Mouse (Mus musculus) MEL (cell line): ENCODE results near the gene Picalm. TPM values are rescaled to one million over a fixed set of nuclear protein-coding genes. Genes with fewer than 3 reads are reported as not detected.

Experiments
- DNase-seq: peaks from one replicate; pipeline ENCODE4 v3.0.0; 2011; ENCODE audit warnings: low read depth, low spot score
- H3K27ac ChIP-seq: 2 replicates; pipeline ENCODE4 v1.5.1; 2012; ENCODE audit warnings: low read depth, mild to moderate bottlenecking, control low read depth, low read length, moderate library complexity; ENCODE audit not compliant: control insufficient read depth
- H3K27me3 ChIP-seq, 2 experiments: fragments of 150-350 bp in 1 of 2; sonication (generic) in 1 of 2; 2 replicates each; pipeline ENCODE4 v1.6.1; 2012; ENCODE audit warnings: low read length in 2 of 2, mild to moderate bottlenecking in 2 of 2, improper control_type of control experiment in 1 of 2, moderate library complexity in 1 of 2; ENCODE audit not compliant: insufficient read depth in 2 of 2, control insufficient read depth in 1 of 2
- H3K36me3 ChIP-seq, 2 experiments: 2 replicates each; pipeline ENCODE4 v1.6.1; 2012 to 2014; ENCODE audit warnings: low read length in 2 of 2, improper control_type of control experiment in 1 of 2, inconsistent platforms in 1 of 2, mild to moderate bottlenecking in 1 of 2; ENCODE audit not compliant: insufficient read depth in 2 of 2, control insufficient read depth in 1 of 2
- H3K4me1 ChIP-seq, 2 experiments: fragments of 150-350 bp in 1 of 2; sonication (generic) in 1 of 2; 2 replicates each; pipeline ENCODE4 v1.6.1; 2012; ENCODE audit warnings: low read length in 2 of 2, improper control_type of control experiment in 1 of 2, mild to moderate bottlenecking in 1 of 2; ENCODE audit not compliant: insufficient read depth in 2 of 2, control insufficient read depth in 1 of 2
- H3K4me3 ChIP-seq, 2 experiments: fragments of 150-350 bp in 1 of 2; sonication (generic) in 1 of 2; 2 replicates each; pipeline ENCODE4 v1.5.1; 2012; ENCODE audit warnings: low read depth in 2 of 2, low read length in 2 of 2, mild to moderate bottlenecking in 2 of 2, moderate library complexity in 2 of 2, control low read depth in 1 of 2, improper control_type of control experiment in 1 of 2; ENCODE audit not compliant: control insufficient read depth in 1 of 2, insufficient read depth in 1 of 2
- H3K79me2 ChIP-seq: 2 replicates; pipeline ENCODE4 v1.6.1; 2012; ENCODE audit warnings: mild to moderate bottlenecking, low read length, moderate library complexity; ENCODE audit not compliant: control insufficient read depth, poor library complexity, insufficient read depth
- H3K9ac ChIP-seq: 2 replicates; pipeline ENCODE4 v1.6.1; 2012; ENCODE audit warnings: low read depth, mild to moderate bottlenecking, control low read depth, low read length, moderate library complexity; ENCODE audit not compliant: control insufficient read depth, poor library complexity, severe bottlenecking
- H3K9me3 ChIP-seq: fragments of 150-350 bp; sonication (generic); replicated peaks from 2 replicates; pipeline ENCODE4 v1.6.1; 2012; ENCODE audit warnings: mild to moderate bottlenecking, low read length, improper control_type of control experiment, moderate library complexity; ENCODE audit not compliant: insufficient read depth
- BHLHE40 ChIP-seq: IDR thresholded peaks from 2 replicates; pipeline ENCODE4 v1.6.1; 2012; ENCODE audit warnings: low read depth, mild to moderate bottlenecking, inconsistent platforms, low read length, improper control_type of control experiment, borderline replicate concordance
- CHD1 ChIP-seq: IDR thresholded peaks from 2 replicates; pipeline ENCODE4 v1.6.1; 2012; ENCODE audit warnings: low read depth, mild to moderate bottlenecking, inconsistent platforms, low read length, improper control_type of control experiment
- ELF1 ChIP-seq: IDR thresholded peaks from 2 replicates; pipeline ENCODE4 v1.6.1; 2014; ENCODE audit warnings: low read depth, mild to moderate bottlenecking, inconsistent platforms, low read length, improper control_type of control experiment, moderate library complexity
- EP300 ChIP-seq, 2 experiments: IDR thresholded peaks; 2 replicates each; pipeline ENCODE4 v1.6.1; 2011; ENCODE audit warnings: improper control_type of control experiment in 2 of 2, low read length in 2 of 2, low read depth in 1 of 2, mild to moderate bottlenecking in 1 of 2
- ETS1 ChIP-seq: IDR thresholded peaks from 2 replicates; pipeline ENCODE4 v1.6.1; 2012; ENCODE audit warnings: low read depth, mild to moderate bottlenecking, inconsistent platforms, low read length, improper control_type of control experiment, moderate library complexity
- KAT2A ChIP-seq: conservative IDR thresholded peaks from 2 replicates; pipeline ENCODE4 v1.6.1; 2012; ENCODE audit warnings: low read depth, low read length, improper control_type of control experiment, inconsistent platforms
- MAX ChIP-seq: IDR thresholded peaks from 2 replicates; pipeline ENCODE4 v1.6.1; 2011; ENCODE audit warnings: low read length, improper control_type of control experiment
- MAZ ChIP-seq: IDR thresholded peaks from 2 replicates; pipeline ENCODE4 v1.6.1; 2012; ENCODE audit warnings: low read depth, mild to moderate bottlenecking, inconsistent platforms, low read length, improper control_type of control experiment
- MEF2A ChIP-seq: IDR thresholded peaks from 2 replicates; pipeline ENCODE4 v1.6.1; 2014; ENCODE audit warnings: low read depth, mild to moderate bottlenecking, inconsistent platforms, low read length, improper control_type of control experiment; ENCODE audit not compliant: poor library complexity, insufficient replicate concordance, severe bottlenecking; ENCODE audit errors: extremely low read depth
- MXI1 ChIP-seq: IDR thresholded peaks from 2 replicates; pipeline ENCODE4 v1.6.1; 2011; ENCODE audit warnings: mild to moderate bottlenecking, low read depth, low read length, improper control_type of control experiment
- MYB ChIP-seq: IDR thresholded peaks from 2 replicates; pipeline ENCODE4 v1.6.1; 2011; ENCODE audit warnings: mild to moderate bottlenecking, low read depth, low read length, improper control_type of control experiment
- NELFE ChIP-seq: IDR thresholded peaks from 2 replicates; pipeline ENCODE4 v1.6.1; 2011; ENCODE audit warnings: low read depth, low read length, improper control_type of control experiment
- NRF1 ChIP-seq: IDR thresholded peaks from 2 replicates; pipeline ENCODE4 v1.6.1; 2014; ENCODE audit warnings: low read depth, mild to moderate bottlenecking, inconsistent platforms, low read length, improper control_type of control experiment, moderate library complexity; ENCODE audit not compliant: poor library complexity, insufficient read depth, severe bottlenecking
- RAD21 ChIP-seq: IDR thresholded peaks from 2 replicates; pipeline ENCODE4 v1.6.1; 2011; ENCODE audit warnings: mild to moderate bottlenecking, low read depth, low read length, improper control_type of control experiment
- SMC3 ChIP-seq: IDR thresholded peaks from 2 replicates; pipeline ENCODE4 v1.6.1; 2011; ENCODE audit warnings: low read depth, low read length, improper control_type of control experiment
- TBP ChIP-seq: IDR thresholded peaks from 2 replicates; pipeline ENCODE4 v1.8.0; 2011; ENCODE audit warnings: low read depth, low read length, improper control_type of control experiment
- TCF12 ChIP-seq: IDR thresholded peaks from 2 replicates; pipeline ENCODE4 v1.6.1; 2014; ENCODE audit warnings: low read depth, mild to moderate bottlenecking, inconsistent platforms, low read length, improper control_type of control experiment, moderate library complexity
- UBTF ChIP-seq: IDR thresholded peaks from 2 replicates; pipeline ENCODE4 v1.6.1; 2012; ENCODE audit warnings: low read depth, mild to moderate bottlenecking, inconsistent platforms, low read length, improper control_type of control experiment, moderate library complexity, borderline replicate concordance; ENCODE audit not compliant: insufficient read depth
- USF2 ChIP-seq, 2 experiments: IDR thresholded peaks; 2 replicates each; pipeline ENCODE4 v1.6.1; 2011 to 2012; ENCODE audit warnings: improper control_type of control experiment in 2 of 2, low read length in 2 of 2, borderline replicate concordance in 1 of 2, inconsistent platforms in 1 of 2, low read depth in 1 of 2, mild to moderate bottlenecking in 1 of 2; ENCODE audit not compliant: insufficient read depth in 1 of 2
- ZC3H11A ChIP-seq: IDR thresholded peaks from 2 replicates; pipeline ENCODE4 v1.6.1; 2012; ENCODE audit warnings: low read depth, mild to moderate bottlenecking, inconsistent platforms, low read length, improper control_type of control experiment
- ZKSCAN1 ChIP-seq: IDR thresholded peaks from 2 replicates; pipeline ENCODE4 v1.6.1; 2012; ENCODE audit warnings: low read depth, mild to moderate bottlenecking, inconsistent platforms, low read length, improper control_type of control experiment, moderate library complexity
- ZMIZ1 ChIP-seq: IDR thresholded peaks from 2 replicates; pipeline ENCODE4 v1.6.1; 2012; ENCODE audit warnings: low read depth, mild to moderate bottlenecking, inconsistent platforms, low read length, improper control_type of control experiment, moderate library complexity
- ZNF384 ChIP-seq: IDR thresholded peaks from 2 replicates; pipeline ENCODE4 v1.6.1; 2012; ENCODE audit warnings: low read depth, mild to moderate bottlenecking, inconsistent platforms, low read length, improper control_type of control experiment
- polyA plus RNA-seq, 2 experiments: library from polyadenylated mRNA; stranded (reverse) in 1 of 2; unstranded in 1 of 2; fragments of >175 nt in 1 of 2; fragments of >200 nt in 1 of 2; gene quantifications; 2 replicates each; pipeline versions ENCODE4 v1.2.1 to v1.2.4; 2012; ENCODE audit warnings: low replicate concordance in 2 of 2, low read depth in 1 of 2; ENCODE audit not compliant: insufficient read length in 2 of 2, insufficient read depth in 1 of 2, missing spikeins in 1 of 2
- total RNA-seq: library from RNA; depleted of rRNA; stranded (reverse); fragments of 300-350 nt; gene quantifications from 2 replicates; pipeline ENCODE4 v1.2.3, GENCODE M21; 2012

Gene Picalm
- total and polyA plus RNA-seq, 3 experiments = 53.4 to 78.9 (median 74.9) TPM

GRCm38 (mm10) chr7:90210947-90211346 lies 80.9 kb downstream of the Picalm start:
- no peaks in the 10 kb centered on the region for H3K27me3 ChIP-seq
- no peaks in the 10 kb centered on the region for H3K4me1 ChIP-seq
- H3K79me2 ChIP-seq = no peaks in the 10 kb centered on the region
- no peaks in the 10 kb centered on the region for H3K9me3 ChIP-seq
- H3K36me3 ChIP-seq = peaks cover 0 to 5% of the 10 kb centered on the region in 2 experiments; a peak in 2 of 4 replicates
- TF ChIP-seq RAD21 (no peak), NELFE (no peak), UBTF (no peak), BHLHE40 (no peak), NRF1 (no peak), MAZ (no peak), MAX (no peak), ELF1 (no peak), TBP (no peak), ZC3H11A (no peak), MXI1 (no peak)
- H3K27ac ChIP-seq = no peak overlapping the region
- H3K4me3 ChIP-seq = no peak overlapping the region
- no peak overlapping the region for H3K9ac ChIP-seq
- no peak for DNase-seq

GRCm38 (mm10) chr7:90216511-90216910 lies 86.5 kb downstream of the Picalm start:
- TF ChIP-seq MAZ = no peak
- H3K27ac ChIP-seq = no peak overlapping the region

GRCm38 (mm10) chr7:90218122-90218521 lies 88.1 kb downstream of the Picalm start:
- H3K79me2 ChIP-seq = no peaks in the 10 kb centered on the region
- peaks cover 1 to 3% of the 10 kb centered on the region in 2 experiments; a peak in 2 of 4 replicates for H3K27me3 ChIP-seq
- peak; percentile 10 for DNase-seq
- H3K4me1 ChIP-seq = no peaks in the 10 kb centered on the region
- no peaks in the 10 kb centered on the region for H3K9me3 ChIP-seq
- no peak overlapping the region for H3K9ac ChIP-seq
- TF ChIP-seq ZMIZ1 (no peak), MAX (no peak), EP300 (IDR thresholded peaks at IDR 0.05; ENCODE audit: low read depth in 1 of 2, low read length in 2 of 2) (no peak), MAZ (no peak), MXI1 (no peak), ETS1 (no peak), KAT2A (no peak), BHLHE40 (no peak), MEF2A (no peak), TCF12 (no peak), CHD1 (no peak), SMC3 (no peak), USF2 (IDR thresholded peaks at IDR 0.05; ENCODE audit: borderline replicate concordance in 1 of 2, insufficient read depth in 1 of 2, low read depth in 1 of 2, low read length in 2 of 2) (no peak), MYB (no peak), NRF1 (no peak), ZKSCAN1 (no peak), ZNF384 (no peak)
- TF ChIP-seq, all 39 proteins: peak for 0
- H3K27ac ChIP-seq = no peak overlapping the region
- H3K36me3 ChIP-seq = no peaks in the 10 kb centered on the region
- no peak overlapping the region for H3K4me3 ChIP-seq

More at GRCm38 (mm10) chr7:90216511-90216910, 86.5 kb downstream of the Picalm start:
- Histone ChIP-seq H3K27me3 (peaks cover 1 to 3% of the 10 kb centered on the region in 2 experiments; a peak in 1 of 4 replicates), H3K79me2 (no peaks in the 10 kb centered on the region), H3K9ac (no peak overlapping the region), H3K4me3 (no peak overlapping the region), H3K4me1 (no peaks in the 10 kb centered on the region), H3K36me3 (no peaks in the 10 kb centered on the region), H3K9me3 (no peaks in the 10 kb centered on the region)
- no peak for DNase-seq
